8 mouse cellular contexts compared by ENCODE assay signal in the genomic region with DNA sequence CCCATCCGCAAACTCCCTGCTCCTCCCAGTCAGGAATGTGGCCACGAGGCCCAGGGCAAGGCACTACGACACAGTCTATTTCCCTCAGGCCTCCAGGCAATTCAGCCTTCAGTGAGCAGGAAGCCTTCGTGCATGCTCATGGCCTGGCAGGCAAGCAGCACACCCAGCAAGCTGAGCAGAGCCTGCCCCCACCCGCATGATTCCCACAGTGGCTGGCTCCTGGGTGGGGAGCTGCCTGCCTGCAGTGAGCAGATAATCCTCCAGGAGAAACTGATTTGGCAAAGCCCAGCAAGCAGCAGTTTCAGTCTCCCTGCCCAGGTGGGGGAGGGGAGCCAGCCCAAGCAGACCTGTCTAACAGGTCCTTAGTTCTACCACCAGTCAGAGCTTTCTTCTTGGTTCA. TPM values are rescaled to one million over a fixed set of nuclear protein-coding genes. Genes with fewer than 3 reads are reported as not detected.
DNase-seq lines count a peak whose midpoint lies in the region; ATAC-seq and TF ChIP-seq lines count a peak whose summit lies in the region.

No protein-coding gene starts in this region.

- peak; percentile 30 for TF ChIP-seq CTCF in left cerebral cortex, adult 2 months (IDR thresholded peaks at IDR 0.05)

- 20% methylated on average over 5 of the region's 5 CpGs for WGBS in liver, embryonic 16.5 days (ENCODE audit: insufficient replicate concordance)

- peaks cover 71% of the 10 kb centered on the region for H3K4me1 ChIP-seq in liver, embryonic 16.5 days (ENCODE audit: control insufficient read depth, low read depth, low read length)

- no peak overlapping the region for H3K4me3 ChIP-seq in left cerebral cortex, adult 2 months
- H3K4me3 ChIP-seq in liver, embryonic 16.5 days (ENCODE audit: low read depth, low read length) = no peak overlapping the region

- H3K27me3 ChIP-seq in liver, embryonic 16.5 days (ENCODE audit: control insufficient read depth, insufficient read depth, low read depth, low read length) = no peaks in the 10 kb centered on the region

- peak in 1 of 2 experiments; percentile 50 for DNase-seq in left cerebral cortex, adult 2 months (ENCODE audit: extremely low spot score in 1 of 2, low spot score in 2 of 2)
- DNase-seq in left cerebral cortex, adult 8-10 months (ENCODE audit: low spot score in 2 of 2) = no peak
- peak; percentile 78 to 82 for DNase-seq in cerebellum, postnatal 10 days
- DNase-seq in gastrocnemius, postnatal 14 days = peak; percentile 67
- peak; percentile 91 for DNase-seq in kidney, adult 11 months
- DNase-seq in ovary, postnatal 14 days (ENCODE audit: low spot score) = peak; percentile 46
- DNase-seq in thymus, postnatal 14 days = no peak

- H3K36me3 ChIP-seq in liver, embryonic 16.5 days (ENCODE audit: control insufficient read depth, insufficient read depth) = no peaks in the 10 kb centered on the region

- no peaks in the 10 kb centered on the region for H3K9me3 ChIP-seq in liver, embryonic 16.5 days (replicated peaks; ENCODE audit: control insufficient read depth, low read length)

- peak; percentile 83 for ATAC-seq in liver, embryonic 16.5 days (ENCODE audit: low read depth)

- peak overlapping the region; percentile 26 for H3K4me2 ChIP-seq in liver, embryonic 16.5 days (ENCODE audit: low read depth, low read length)

- intact Hi-C loops in left cerebral cortex, adult 2 months (cut with DNase I) = no loop called here
- intact Hi-C loops in gastrocnemius, postnatal 14 days (cut with DNase I; ENCODE audit: low total_unique reads) = no loop called here

- peak overlapping the region; percentile 74 for H3K27ac ChIP-seq in left cerebral cortex, adult 2 months
- peak overlapping the region; percentile 54 for H3K27ac ChIP-seq in liver, embryonic 16.5 days (ENCODE audit: low read length)

- H3K9ac ChIP-seq in liver, embryonic 16.5 days (ENCODE audit: low read depth, low read length) = no peak overlapping the region

RNA-seq across cellular contexts. Expression of a gene that starts 31.0 kb away (rescaled TPM):
- total RNA-seq in left cerebral cortex, adult 2 months (2021) = 100 to 1,000 TPM; 133 to 148 TPM
- total RNA-seq in left cerebral cortex, adult 8-10 months (2022) = 100 to 1,000 TPM; 126 to 144 (median 137) TPM
- 10 to 100 TPM; 27.7 to 34.1 TPM for total RNA-seq in gastrocnemius, postnatal 14 days (2021)
- 13.8 and 15.3 TPM in 2 replicates for polyA plus RNA-seq in liver, embryonic 16.5 days (2015; fragmentation: Nextera tagmentation; extraction: Ambion mirVana)

RNA-seq across cellular contexts. Expression of a gene that starts 43.6 kb away (rescaled TPM):
- total RNA-seq in left cerebral cortex, adult 2 months (2021) = 10 to 100 TPM; 14.3 to 14.7 TPM
- 10 to 100 TPM; 15.5 to 17.6 (median 15.6) TPM for total RNA-seq in left cerebral cortex, adult 8-10 months (2022)
- total RNA-seq in gastrocnemius, postnatal 14 days (2021) = 1 to 10 TPM; 2.1 to 8.8 TPM
- polyA plus RNA-seq in liver, embryonic 16.5 days (2015; fragmentation: Nextera tagmentation; extraction: Ambion mirVana) = 0.27 and 0.47 TPM in 2 replicates

Comparison
In these comparisons a context has a peak if more than half of its experiments do, and no peak if none do; other contexts are left out.
1. DNase-seq: peak in cerebellum, postnatal 10 days (2 of 2), gastrocnemius, postnatal 14 days (single experiment), kidney, adult 11 months (single experiment) and ovary, postnatal 14 days (single experiment); none in left cerebral cortex, adult 8-10 months (0 of 2) and thymus, postnatal 14 days (single experiment).